Mouse (Mus musculus) adrenal gland, adult 2 months (tissue): ENCODE results near the gene Napb. TPM values are rescaled to one million over a fixed set of nuclear protein-coding genes. Genes with fewer than 3 reads are reported as not detected.
"Not testable (repeated sequence)": the region's sequence is repeated elsewhere in the genome, so short reads cannot be mapped to it uniquely, and the experiment has no call there.

Source experiments
- DNase-seq: peaks from one replicate; pipeline ENCODE4 v3.0.0; 2021
- long read RNA-seq: library from polyadenylated mRNA; stranded (forward); transcript quantifications from one replicate; pipeline ENCODE4 v2.0.0, GENCODE M21; 2021
- polyA plus RNA-seq: library from polyadenylated mRNA; depleted of rRNA; stranded (reverse); fragments of >200 nt; gene quantifications from 2 replicates; pipeline ENCODE4 v1.2.3, GENCODE M21; 2012; rRNA removed
- total RNA-seq, 2 experiments: library from RNA; stranded (reverse); gene quantifications; 2 replicates each; pipeline ENCODE4 v1.2.3; 2021

Gene Napb
- 1 to 10 TPM; 4.8 to 5.1 TPM for total RNA-seq
- polyA plus RNA-seq: 0.49 and 0.61 TPM in 2 replicates
- long read RNA-seq, full-length matches to known transcripts: 2 of 3 reads
- long read RNA-seq, partial matches to known transcripts: 0 of 3 reads
- long read RNA-seq, other reads (novel, unspliced or antisense): 1 of 3 reads

DNA sequence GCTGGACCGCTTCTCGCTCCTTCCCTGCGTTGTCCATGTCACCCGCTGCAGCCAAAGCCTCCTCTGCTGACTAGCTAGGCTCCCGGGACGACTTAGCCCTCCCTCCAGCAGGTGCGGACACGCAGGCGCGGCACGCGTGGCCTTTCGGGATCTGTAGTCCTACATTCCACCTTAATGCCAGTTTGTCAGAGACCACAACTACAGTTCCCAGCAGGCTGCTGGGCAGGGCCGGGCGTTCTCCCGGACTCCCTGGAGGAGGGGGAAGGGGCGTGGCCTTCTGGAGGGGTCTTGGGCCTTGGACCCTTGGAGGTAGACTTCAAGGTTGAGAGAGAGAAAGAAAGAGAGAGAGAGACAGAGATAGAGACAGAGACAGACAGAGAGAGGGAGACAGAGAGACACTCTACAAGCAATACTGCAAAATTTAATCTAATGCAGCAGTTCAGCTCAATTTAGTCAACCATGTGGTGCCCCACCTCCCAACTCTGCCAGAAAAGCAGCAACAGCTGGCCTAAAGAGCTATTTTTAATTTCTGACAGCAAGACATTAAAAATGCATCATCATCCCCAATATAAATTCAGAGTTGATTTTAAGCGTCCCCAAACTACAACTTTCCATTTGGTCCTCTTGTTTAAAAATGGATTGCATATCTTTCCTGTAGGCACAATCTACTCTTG, at the start of gene Napb:
Gene Napb (minus strand): TSS at position 141 of the 674 bp plus-strand sequence.
- DNase-seq: peak; percentile 97

DNA sequence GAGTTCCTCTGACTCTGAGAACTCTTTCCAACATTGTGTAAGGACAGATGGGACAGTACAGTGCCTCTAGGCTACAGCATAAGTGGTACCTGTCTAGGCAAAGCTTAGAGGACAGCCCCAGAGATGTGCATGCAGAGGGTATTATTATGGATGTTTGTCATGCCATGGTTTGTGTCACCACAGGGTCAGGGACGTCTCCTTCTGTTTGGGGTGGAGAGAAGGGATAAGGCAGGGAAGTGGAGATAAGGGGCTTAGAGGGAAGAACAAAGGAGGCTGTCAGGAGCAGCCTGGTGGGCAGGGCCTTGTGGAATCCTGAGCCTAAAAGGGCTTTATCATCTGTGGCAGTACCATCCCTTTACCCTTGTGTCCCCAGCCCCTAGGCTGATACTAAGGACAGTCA, 49.4 kb upstream of the Napb start, which contains the start of gene 8030411F24Rik:
Gene 8030411F24Rik (plus strand): TSS at position 301 of the 400 bp plus-strand sequence.
- DNase-seq: no peak

DNA sequence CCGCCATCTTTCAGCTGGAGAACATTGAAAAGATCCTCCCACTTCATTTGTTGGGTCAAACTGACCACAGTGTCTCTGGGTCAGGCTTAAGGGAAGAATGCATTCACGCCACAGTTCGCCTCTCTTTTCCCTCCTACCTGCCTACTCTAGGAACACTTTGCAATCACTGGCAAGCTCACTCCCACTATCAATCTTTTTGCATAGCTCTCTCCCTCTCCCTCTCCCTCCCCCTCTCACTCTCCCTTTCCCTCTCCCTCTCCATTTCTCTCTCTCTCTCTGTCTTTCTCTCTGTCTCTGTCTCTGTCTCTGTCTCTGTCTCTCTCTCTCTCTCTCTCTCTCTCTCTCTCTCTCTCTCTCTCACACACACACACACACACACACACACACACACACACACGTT, 39.1 kb upstream of the Napb start, which contains the start of gene Cst11:
Gene Cst11 (minus strand): TSS at position 101 of the 400 bp plus-strand sequence.
- DNase-seq: not testable (repeated sequence)

DNA sequence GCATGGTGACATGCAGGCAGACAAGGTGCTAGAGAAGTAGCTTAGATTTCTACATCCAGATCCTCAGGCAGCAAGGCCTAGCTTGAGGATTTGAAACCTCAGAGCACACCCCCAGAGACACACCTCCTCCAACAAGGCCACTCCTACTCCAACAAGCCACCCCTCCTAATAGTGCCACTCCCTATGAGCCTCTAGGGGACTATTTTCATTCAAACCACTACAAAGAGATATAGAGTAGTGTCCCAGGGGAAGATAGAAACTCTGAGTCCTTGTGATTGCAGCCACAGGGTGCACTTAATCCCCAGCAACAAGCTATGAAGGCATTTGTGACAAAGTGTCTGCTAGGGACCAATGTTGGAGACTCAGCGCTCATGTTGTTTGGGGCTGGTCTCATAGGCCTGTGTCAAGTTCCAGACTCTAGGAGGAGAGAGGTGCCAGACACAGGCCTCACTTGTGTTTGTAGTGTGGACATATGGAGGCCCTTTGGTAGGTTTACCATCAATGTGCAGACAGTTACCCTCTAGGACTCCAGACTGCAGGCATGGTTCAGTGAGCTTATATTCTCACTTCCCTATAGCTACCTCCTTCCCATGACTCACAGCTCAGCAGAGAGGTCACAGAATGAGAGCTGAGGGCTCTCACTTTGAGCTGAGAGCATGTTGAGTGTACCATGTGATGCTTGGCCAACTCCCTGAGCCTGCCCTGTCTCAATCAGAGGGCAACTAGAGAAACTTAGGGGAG, 31.6 kb upstream of the Napb start:
- DNase-seq: no peak

DNA sequence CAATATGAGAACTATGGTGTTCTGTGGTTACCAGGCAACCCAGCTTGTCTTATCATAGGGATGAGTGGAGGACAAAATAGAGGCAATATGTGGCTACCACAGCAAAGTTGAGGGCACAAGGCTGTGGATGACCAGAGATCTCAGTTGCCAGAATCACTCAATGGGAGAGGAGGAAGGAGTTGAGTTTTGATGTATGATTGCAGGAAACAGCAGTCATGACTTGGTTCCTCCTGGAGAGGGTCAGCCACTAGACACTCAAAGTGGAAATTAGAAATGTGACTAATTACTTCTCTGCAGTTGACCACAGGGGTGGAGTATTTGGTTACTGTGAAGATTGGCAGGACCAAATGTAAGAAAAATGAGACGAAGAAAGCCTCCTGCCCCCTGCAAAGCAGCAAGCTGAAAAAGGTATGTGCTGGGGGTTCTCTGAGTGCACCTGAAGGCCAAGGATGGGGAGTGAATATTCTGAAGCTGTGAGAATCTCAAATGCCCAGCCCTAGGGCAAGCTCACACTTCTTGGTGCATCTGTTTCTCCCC, 22.1 kb upstream of the Napb start:
- DNase-seq: no peak

DNA sequence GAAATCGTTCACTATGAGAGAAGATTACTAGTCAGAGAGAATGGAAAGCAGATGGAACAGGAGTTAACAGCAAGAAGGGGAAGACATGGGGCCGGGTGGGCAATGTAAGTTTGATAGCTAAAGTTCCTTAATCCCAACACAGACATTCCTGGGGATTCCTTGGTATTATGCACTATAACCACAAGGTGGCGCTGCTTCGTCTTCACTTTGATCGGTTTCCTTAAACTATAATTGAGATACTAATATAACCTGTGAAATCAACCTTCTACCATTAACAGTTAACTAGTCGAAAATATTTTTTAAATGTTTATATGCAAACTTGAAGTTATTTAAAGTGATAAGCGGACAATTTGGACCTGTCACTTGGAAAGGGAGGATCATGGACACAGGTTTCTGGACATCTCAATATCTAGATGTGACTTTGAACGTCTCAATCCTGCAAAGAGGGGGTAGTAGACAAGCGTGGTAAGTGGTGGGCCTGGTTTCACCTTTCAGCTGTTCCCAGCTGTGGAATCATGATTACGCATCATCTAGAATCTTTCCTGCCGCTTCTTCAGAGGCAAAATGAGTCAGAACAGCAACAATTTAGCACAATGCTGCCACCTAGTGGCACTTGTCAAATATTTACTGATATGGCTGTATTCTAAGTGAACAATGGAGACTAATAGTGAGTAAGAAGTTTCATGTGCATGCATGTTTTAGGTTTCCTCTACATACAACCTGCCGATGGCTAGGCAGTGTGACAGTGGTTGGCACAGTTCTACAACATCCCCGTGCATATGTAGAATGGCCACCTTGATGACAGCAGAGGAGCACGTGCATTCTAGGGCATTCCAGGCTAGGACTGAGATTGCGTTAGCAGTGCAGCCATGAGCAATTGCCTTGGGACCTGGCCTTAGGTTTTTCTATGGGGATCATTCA, 19.9 kb upstream of the Napb start:
- peak; percentile 71 for DNase-seq

DNA sequence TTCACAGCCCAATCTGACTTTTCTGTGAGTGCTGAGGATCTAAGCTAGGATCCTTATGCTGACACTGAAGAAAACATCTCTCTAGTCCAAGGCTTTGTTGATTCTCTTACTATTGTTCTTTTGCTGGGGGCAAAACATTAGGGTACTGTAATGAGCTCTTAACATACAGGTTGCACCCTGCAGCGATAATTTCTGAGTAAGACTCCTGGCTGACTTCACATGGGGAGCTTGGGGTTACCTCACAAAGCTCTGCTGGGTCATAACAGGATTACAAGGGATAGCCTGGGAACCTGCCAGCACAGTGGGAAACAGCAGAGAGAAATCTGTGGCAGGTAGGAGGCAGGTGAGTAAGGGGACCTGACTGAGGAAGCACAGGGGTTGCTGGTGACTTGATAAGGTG, 17.8 kb upstream of the Napb start, which contains the start of gene Cstl1:
Gene Cstl1 (plus strand): TSS at position 301 of the 400 bp plus-strand sequence.
- no peak for DNase-seq

DNA sequence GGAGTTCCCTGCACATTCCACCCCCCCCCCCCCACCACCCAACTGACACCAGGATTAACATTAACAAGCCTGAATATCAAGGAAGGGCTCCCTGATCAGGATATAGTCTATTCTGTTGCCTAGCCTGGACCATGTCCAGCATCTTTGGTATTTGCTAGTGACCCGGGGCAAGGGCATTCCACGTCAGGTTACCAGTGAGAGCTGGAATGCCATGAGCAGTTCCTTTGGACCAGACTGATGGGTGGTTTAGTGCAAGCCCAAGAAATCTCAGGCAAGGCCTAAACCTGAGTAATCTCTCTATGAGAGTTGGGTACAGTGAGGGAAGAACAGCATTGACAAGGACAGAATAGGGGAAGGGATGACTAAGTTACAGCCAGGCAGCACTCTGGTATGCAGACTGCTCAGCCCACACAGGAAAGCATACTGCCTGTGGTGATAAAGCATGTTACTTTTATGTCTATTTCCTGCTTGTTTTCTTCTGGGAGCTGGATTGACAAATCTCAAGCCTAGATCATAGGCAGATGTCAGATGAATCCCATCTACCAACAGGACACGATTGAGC, 11.7 kb upstream of the Napb start:
- peak; percentile 20 for DNase-seq

DNA sequence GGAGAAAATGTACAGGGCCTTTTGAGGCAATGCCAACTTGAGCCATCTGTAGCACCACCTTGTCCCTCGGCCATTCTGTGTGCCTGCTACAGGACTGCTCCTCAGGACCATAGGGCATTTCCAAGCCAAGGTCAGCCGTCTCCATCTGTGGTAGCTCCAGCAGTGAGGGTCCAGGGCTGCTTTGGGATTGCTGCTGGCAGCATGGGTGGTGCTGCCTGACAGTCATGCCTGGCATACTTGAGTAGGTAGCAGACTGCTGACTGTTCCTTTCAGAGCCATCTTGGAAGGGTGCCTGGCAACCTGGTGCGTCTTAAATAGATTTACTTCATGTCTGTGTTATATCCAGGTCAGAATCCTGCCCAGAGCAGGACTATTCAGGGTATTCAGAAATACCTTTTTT, 10.7 kb upstream of the Napb start:
- DNase-seq: no peak

DNA sequence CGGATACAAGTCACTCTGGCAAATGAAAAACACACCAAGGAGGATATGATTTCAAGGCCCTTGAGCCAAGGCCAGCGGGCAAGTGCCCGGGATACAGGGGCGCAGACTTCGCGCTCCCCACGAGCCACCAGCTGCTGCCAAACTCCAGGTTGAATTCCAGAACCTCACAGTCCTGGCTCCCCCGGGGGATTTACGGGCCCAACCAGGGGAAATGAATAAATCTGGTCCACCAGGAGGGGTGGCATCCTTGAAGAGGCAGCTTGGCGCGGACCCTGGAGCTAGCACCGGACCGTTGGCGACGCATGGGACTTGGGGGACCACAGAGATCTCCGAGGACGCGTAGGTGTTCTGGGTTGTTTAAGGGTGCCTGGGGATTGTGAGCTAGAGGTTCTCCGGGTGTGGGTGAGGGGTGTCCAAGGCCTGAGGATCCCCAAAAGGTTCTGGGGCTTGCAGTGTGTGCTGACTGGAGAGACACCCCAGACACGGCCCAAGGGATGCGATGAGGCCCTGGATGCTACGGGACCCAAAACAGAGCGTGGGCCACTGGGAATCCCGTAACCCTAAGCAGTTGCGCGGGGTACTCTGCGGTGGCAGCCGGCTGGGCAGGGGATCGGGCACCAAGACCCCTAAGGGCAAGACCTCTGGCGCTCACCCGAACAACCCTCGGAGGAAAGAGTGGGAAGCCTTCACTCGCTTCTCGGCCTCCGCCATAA, 497 bp downstream of the Napb start:
- DNase-seq: peak; percentile 63

DNA sequence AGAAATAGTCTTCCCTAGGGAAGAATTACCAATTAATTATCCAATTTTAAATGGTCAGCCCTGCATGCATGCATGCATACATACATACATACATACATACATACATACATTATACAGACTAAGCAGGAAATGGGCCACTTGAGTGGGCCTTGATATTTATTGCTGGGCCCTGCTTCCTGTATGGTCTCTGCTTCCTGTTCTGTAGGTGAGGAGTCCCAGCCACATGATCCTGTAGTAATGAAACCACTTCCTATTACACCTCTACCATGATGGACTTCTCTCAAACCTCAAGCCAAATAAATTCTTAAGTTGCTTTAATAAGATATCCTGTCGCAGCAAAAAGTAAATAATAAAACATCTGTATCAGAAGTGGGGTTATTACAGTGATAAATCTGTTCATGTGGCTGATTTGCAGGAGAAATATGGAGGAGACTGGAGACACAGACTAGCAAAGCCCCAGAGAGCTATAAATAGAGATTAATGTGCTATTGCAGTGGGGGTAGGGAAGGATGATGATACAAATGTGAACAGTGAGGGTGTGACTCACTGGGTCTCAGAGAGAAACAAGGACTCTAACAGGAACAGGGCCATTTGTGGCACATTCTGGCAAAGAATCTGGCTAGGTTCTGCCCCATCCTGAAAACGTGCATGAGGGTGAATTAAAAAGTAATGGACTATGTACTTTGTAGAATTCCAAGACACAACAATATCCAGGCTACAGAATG, 12.8 kb downstream of the Napb start:
- DNase-seq: peak; percentile 47

DNA sequence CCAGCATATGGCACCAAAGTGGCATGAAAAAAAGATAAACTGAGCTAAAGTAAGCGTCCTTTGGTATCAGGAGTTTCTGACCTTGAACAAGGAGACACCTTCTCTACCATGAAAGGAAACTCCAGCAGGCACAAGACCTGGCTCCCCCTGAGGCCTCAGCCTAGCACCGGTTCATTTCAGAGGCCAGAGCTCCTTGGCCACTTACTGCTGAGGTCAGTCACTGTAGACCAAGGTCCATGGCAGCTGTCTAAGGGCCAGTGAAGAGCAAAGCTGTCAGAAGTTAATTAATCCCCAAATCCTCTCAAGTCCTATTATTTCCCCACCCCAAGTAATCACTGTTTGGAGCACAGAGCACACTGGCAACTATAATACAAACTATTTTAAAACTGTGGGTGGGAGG, 15.2 kb downstream of the Napb start:
- no peak for DNase-seq

DNA sequence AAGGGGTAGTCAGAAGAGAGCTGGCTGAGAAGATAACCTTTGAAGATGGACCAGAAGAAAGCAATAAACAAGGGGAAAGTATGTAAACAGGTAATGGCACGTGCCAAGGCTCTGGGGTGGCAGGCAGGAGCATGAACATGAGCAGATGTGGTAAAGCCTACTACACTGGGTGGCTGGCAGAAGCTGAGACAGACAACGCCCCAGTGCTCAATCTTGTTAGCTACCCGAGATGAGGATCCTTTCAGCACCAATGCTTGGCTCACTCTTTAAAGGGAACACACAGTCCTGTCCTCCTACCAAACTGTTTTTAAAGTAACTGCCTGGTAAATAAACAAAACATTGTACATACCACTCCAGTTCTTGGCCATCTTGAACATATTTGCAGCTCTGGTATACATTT, 19.9 kb downstream of the Napb start:
- no peak for DNase-seq

DNA sequence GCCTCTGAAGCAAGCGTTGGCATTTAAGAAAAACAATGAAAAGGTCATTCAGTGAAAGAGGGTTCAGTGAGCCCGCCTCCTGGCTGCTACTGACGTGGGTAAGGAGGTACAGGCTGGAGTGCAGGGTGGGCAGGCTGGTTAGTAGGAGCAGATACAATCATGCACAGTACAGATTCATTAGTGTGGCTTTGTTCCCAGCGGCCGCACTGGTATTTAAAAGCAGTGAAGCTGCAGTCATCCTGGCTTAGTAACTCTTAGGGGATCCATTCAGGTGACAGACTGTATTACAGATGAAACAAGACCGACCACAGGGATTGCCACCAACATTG, 25.1 kb downstream of the Napb start:
- DNase-seq: no peak

DNA sequence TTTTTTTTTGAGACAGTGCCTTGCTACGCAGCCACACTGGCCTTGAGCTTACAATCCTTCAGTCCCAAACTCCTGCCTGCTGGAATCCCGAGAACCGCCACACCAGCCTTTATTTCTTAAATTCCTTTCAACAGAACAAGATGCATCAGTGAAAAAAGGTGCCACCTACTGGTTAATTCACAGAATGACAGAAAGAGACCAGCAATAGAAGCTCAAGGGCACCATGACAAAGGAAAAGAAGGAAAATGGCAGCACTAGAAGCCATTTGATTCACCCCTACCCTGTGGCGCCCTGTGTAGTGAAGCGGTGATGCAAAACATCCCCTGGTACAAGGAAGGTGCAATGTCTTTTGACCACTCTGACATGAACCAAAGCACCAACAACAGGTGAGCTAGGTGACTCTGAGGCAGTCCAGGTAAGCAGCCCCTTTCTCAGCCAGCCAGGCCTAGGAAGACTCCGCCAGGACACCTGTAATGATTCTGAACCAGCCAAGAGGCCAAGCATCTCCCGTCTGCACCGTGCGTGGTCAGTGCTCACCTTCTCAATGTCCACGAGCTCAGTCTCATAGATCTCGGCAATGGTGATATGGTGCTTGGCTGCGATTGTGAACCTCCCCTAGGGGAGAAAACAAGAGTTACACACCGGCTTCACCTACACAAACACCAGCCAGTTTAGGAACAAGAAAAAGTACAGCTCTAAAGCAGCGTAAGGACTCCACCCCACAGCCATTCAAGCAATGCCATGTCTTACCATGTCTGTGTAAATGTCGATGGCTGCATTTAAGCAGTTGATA, 25.7 kb downstream of the Napb start:
- no peak for DNase-seq

DNA sequence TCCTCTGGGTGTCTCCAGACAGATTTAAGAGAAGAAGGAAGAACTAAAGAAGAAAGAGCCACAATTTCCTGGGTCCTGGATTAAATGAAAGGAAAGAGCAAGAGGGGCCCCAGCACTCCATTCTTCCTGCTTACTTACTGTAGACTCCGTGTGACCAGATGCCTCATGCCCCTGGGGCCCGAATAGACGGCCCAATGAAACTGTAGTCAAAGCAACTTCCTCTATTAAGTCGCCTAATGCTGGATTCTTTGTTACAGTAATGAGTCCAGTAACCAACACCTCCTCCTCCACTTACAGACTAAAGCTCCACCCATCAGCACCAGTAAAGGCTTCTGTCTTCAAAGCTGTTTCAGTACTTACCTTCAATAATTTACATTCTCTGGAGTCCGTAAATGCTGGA, 33.7 kb downstream of the Napb start:
- DNase-seq: no peak

DNA sequence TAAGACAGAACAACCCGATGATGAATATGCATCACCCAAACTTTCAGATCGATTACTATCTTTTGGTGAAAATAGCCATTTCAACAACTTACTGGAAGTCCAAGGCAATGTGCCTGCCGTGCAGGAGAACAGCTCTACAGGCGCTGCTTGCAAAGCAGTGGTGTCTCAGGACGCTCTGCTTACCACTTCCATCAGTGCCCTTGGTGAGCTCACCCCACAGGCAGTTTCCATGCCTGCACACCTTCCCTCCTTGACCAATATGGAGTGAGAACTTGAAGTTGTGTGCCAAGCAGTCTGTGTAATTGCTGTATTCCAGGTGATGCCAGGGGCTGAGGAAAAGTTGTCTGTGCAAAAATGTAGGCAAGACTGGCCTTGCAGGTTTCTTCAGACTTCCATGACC, 41.5 kb downstream of the Napb start:
- no peak for DNase-seq

DNA sequence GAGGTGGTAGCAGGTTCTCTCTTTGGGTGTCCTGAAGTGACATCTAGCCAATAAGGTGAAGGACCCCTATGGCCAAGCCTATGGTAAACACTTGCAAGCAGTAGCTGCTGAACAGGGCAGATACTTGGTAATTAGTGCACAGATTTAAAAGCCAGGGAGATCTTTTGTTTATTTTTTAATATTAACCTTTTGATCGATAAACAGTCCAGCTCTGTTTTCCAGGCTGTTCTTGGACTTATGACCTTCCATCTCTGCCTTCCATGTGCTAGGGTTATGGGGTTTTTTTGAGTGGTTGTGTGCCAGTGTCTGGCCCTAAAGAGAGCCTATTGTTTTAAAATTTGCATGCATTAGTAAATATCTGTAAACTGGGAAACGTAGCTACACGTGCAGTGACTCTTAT, 42.0 kb downstream of the Napb start:
- no peak for DNase-seq

DNA sequence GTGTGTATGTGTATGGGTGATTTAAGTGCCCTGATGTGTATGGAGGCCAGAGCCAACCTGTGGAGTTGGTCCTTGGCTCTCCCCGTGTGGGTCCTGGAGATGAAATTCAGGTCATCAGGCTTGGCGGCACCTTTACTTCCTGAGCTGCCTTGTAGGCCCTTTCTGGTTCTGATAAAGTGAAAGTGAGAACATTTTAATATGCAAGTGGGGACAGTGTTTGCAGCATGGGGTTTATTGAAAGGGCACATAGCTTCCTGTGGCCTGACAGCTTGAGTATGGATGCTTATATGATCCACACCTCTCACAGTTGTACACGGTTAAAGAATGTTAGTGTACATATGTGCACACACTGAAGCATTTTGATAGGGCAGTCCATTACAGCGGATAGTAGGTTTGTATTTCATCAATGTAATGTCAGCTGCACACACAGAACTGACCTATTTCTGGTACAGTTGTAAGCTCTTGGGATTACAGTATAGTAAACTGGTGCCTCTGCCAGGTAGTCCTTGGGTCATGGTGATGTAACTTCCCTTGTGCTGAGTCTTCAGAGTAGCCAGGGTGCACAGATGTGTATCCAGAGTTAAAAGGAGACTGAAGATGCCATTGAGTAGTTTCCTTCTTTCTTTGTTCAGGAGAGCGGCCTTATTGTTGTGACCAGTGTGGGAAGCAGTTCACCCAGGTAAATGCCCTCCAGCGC, 42.7 kb downstream of the Napb start:
- DNase-seq: no peak
